Mouse (Mus musculus): ENCODE results near the gene Ndufc2. TPM values are rescaled to one million over a fixed set of nuclear protein-coding genes. Genes with fewer than 3 reads are reported as not detected.

Ndufc2 gene
- 175 TPM for polyA plus RNA-seq (2017; shearing (Covaris generic))

GRCm38 (mm10) chr7:97399960-97400715, at the start of gene Ndufc2:
TSS of gene Ndufc2 (plus strand) at chr7:97400003.

GRCm38 (mm10) chr7:97416906-97417777, 17.3 kb downstream of the Ndufc2 start, which contains the start of gene Thrsp:
TSS of gene Thrsp (minus strand) at chr7:97417730.

DNA sequence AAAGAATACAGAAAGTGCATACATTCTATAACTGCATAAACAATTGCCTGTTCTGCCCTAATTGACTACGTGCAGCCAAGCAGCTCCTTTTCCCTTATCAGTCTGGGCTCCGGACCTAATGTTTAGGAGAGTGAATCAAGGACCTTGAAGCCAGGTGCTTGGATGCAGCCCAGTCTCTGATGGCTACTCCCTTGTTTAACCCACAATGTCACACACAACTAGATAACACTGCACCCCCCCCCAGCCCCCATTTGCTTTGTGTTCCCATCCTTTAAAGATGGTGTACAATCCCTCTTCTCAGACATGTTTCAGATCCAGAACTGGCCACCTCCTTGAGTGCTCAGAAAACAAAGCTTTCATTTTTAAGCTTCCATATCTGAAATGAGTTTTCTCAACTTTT, 51.2 kb downstream of the Ndufc2 start, which contains the start of gene Kctd14:
Kctd14 (plus strand) TSS at position 301 of the 400 bp plus-strand sequence.

Other genes starting within 250 kb of the Ndufc2 start
- 1.4 TPM for gene Usp35, start 68.0 kb upstream of the Ndufc2 start, polyA plus RNA-seq (2017; shearing (Covaris generic))
- 3.0 TPM for gene Kctd21, start 67.7 kb upstream of the Ndufc2 start, polyA plus RNA-seq (2017; shearing (Covaris generic))
- 22.0 TPM for gene Alg8, start 28.4 kb upstream of the Ndufc2 start, polyA plus RNA-seq (2017; shearing (Covaris generic))
- not detected for gene Thrsp, start 17.7 kb downstream of the Ndufc2 start, polyA plus RNA-seq (2017; shearing (Covaris generic))
- 0.45 TPM for gene Kctd14, start 51.3 kb downstream of the Ndufc2 start, polyA plus RNA-seq (2017; shearing (Covaris generic))
- gene Ints4, start 81.0 kb downstream of the Ndufc2 start, polyA plus RNA-seq (2017; shearing (Covaris generic)), result 57.6 TPM
- gene Aamdc, start 179.5 kb downstream of the Ndufc2 start, polyA plus RNA-seq (2017; shearing (Covaris generic)), result 46.5 TPM
- gene Rsf1, start 179.9 kb downstream of the Ndufc2 start, polyA plus RNA-seq (2017; shearing (Covaris generic)), result 22.3 TPM